Mouse (Mus musculus): Measurements from ENCODE around the gene 1700057G04Rik.

GRCm38 (mm10) chr9:92363478-92363877 is 54.3 kb downstream of the 1700057G04Rik start:
- TF ChIP-seq CTCF (IDR thresholded peaks at IDR 0.05; ENCODE audit: low read depth) = no peak
- TF ChIP-seq EP300 (IDR thresholded peaks at IDR 0.05; ENCODE audit: low read depth) = no peak

Data from liver, postnatal 0 days (tissue).